ENCODE assay signal across 9 mouse cellular contexts in genomic region chr6:91000819-91001525, GRCm38 (mm10). TPM values are rescaled to one million over a fixed set of nuclear protein-coding genes. Genes with fewer than 3 reads are reported as not detected.
DNase-seq lines count a peak whose midpoint lies in the region; ATAC-seq and TF ChIP-seq lines count a peak whose summit lies in the region.
"Had no signal": no experiment of that assay in that cellular context is flagged by ENCODE, and none has a peak within 500 bp of the region (broad histone marks: within the 10 kb centered on the region; RNA-seq: fewer than 3 reads in every experiment).

No protein-coding gene starts in this region.

- no peaks in the 10 kb centered on the region for H3K36me3 ChIP-seq in ES-Bruce4 (ENCODE audit: control insufficient read depth, insufficient read depth, low read length, poor library complexity, severe bottlenecking)
- H3K36me3 ChIP-seq in forebrain, embryonic 13.5 days (ENCODE audit: poor library complexity, severe bottlenecking): no peaks in the 10 kb centered on the region
- no peaks in the 10 kb centered on the region for H3K36me3 ChIP-seq in midbrain, embryonic 12.5 days

- peaks cover 4% of the 10 kb centered on the region for H3K4me1 ChIP-seq in ES-Bruce4 (ENCODE audit: control insufficient read depth, insufficient read depth, low read length)
- peaks cover 7% of the 10 kb centered on the region for H3K4me1 ChIP-seq in forebrain, embryonic 13.5 days
- H3K4me1 ChIP-seq in midbrain, embryonic 12.5 days: peaks cover 12% of the 10 kb centered on the region

- ATAC-seq in forebrain, embryonic 13.5 days: 0 out of 2 replicates have a peak, but pooled peaks have one; percentile 30
- peak; percentile 54; the same call in 1 of the 2 replicates for ATAC-seq in midbrain, embryonic 12.5 days (ENCODE audit: low FRiP score, low read depth)
- ATAC-seq in erythroblast, adult 5-6 weeks (replicated peaks; ENCODE audit: low FRiP score, poor library complexity, severe bottlenecking): no peak
- ATAC-seq in erythroid progenitor cell, adult 5-6 weeks (replicated peaks; ENCODE audit: low FRiP score, poor library complexity, severe bottlenecking): no peak

- H3K4me2 ChIP-seq in forebrain, embryonic 13.5 days: peak overlapping the region; percentile 25
- H3K4me2 ChIP-seq in midbrain, embryonic 12.5 days (replicated peaks): peak overlapping the region; percentile 43

- DNase-seq in cerebellum, postnatal 14 days: peak; percentile 38 to 39
- no peak for DNase-seq in cerebellum, adult 9-10 months
- peak; percentile 31 to 42 for DNase-seq in layer of hippocampus, adult 2 months (ENCODE audit: low spot score in 2 of 2)

- 0 out of 2 replicates have a peak overlapping the region, but pooled peaks have one; percentile 32 for H3K4me3 ChIP-seq in ES-Bruce4 (ENCODE audit: low read depth, low read length)
- H3K4me3 ChIP-seq in forebrain, embryonic 13.5 days: no peak overlapping the region
- H3K4me3 ChIP-seq in layer of hippocampus, adult 2 months: peak overlapping the region; percentile 3; the same call in 1 of the 2 replicates
- peak overlapping the region; percentile 2 for H3K4me3 ChIP-seq in midbrain, embryonic 12.5 days

- 8% methylated on average over 15 of the region's 15 CpGs for whole genome bisulfite sequencing in forebrain, embryonic 13.5 days
- WGBS in midbrain, embryonic 12.5 days: 6% methylated on average over 15 of the region's 15 CpGs

- no peaks in the 10 kb centered on the region for H3K9me3 ChIP-seq in ES-Bruce4 (replicated peaks; ENCODE audit: control insufficient read depth, insufficient read depth, low read length, poor library complexity, severe bottlenecking)
- H3K9me3 ChIP-seq in forebrain, embryonic 13.5 days (replicated peaks): no peaks in the 10 kb centered on the region
- H3K9me3 ChIP-seq in midbrain, embryonic 12.5 days: no peaks in the 10 kb centered on the region

- no peak overlapping the region for H3K9ac ChIP-seq in ES-Bruce4 (ENCODE audit: low read depth, poor library complexity, severe bottlenecking)
- no peak overlapping the region for H3K9ac ChIP-seq in forebrain, embryonic 13.5 days
- peak overlapping the region; percentile 37; the same call in 1 of the 2 replicates for H3K9ac ChIP-seq in midbrain, embryonic 12.5 days (replicated peaks)

- H3K27ac ChIP-seq in ES-Bruce4 (ENCODE audit: insufficient read depth, low read length): no peak overlapping the region
- H3K27ac ChIP-seq in forebrain, embryonic 13.5 days: no peak overlapping the region
- peak overlapping the region; percentile 83 for H3K27ac ChIP-seq in layer of hippocampus, adult 2 months
- peak overlapping the region; percentile 20; the same call in 1 of the 2 replicates for H3K27ac ChIP-seq in midbrain, embryonic 12.5 days (replicated peaks)

- H3K27me3 ChIP-seq in ES-Bruce4 (ENCODE audit: control insufficient read depth, insufficient read depth, low read length, poor library complexity, severe bottlenecking): no peaks in the 10 kb centered on the region
- H3K27me3 ChIP-seq in forebrain, embryonic 13.5 days: no peaks in the 10 kb centered on the region
- H3K27me3 ChIP-seq in midbrain, embryonic 12.5 days: no peaks in the 10 kb centered on the region; the same call in 1 of the 2 replicates
- H3K27me3 ChIP-seq: CH12.LX had no signal

- TF ChIP-seq POLR2A in ES-Bruce4 (IDR thresholded peaks at IDR 0.05; ENCODE audit: insufficient read depth, low read length): no peak

- no peak for TF ChIP-seq CTCF in ES-Bruce4 (IDR thresholded peaks at IDR 0.05; ENCODE audit: low read depth, low read length)
- no peak for TF ChIP-seq CTCF in layer of hippocampus, adult 2 months (conservative IDR thresholded peaks at IDR 0.05)

- no peak for TF ChIP-seq EP300 in ES-Bruce4 (IDR thresholded peaks at IDR 0.05; ENCODE audit: insufficient read depth, low read depth, low read length)

RNA-seq across cellular contexts. Expression of gene Iqsec1, which starts 12.5 kb away (rescaled TPM):
- polyA plus RNA-seq in ES-Bruce4 (2011; ENCODE audit: insufficient read depth, insufficient read length, low read depth, missing spikeins): 41.7 and 52.6 TPM in 2 replicates
- polyA plus RNA-seq in forebrain, embryonic 13.5 days (2015; fragmentation: Nextera tagmentation; extraction: Ambion mirVana): 10.0 and 12.4 TPM in 2 replicates
- total RNA-seq in layer of hippocampus, adult 2 months (2021): 100 to 1,000 TPM; 250 to 270 TPM
- polyA plus RNA-seq in midbrain, embryonic 12.5 days (2016; fragmentation: Nextera tagmentation; extraction: Ambion mirVana): 16.3 and 16.4 TPM in 2 replicates
- 118 and 132 TPM in 2 replicates for total RNA-seq in erythroblast, adult 5-6 weeks (2015; ENCODE audit: low replicate concordance)
- total RNA-seq in erythroblast, adult 5-6 weeks (2017; ENCODE audit: low replicate concordance): 65.5 and 104 TPM in 2 replicates
- total RNA-seq in erythroid progenitor cell, adult 5-6 weeks (2015; ENCODE audit: low replicate concordance): 88.0 and 89.4 TPM in 2 replicates
- total RNA-seq in erythroid progenitor cell, adult 5-6 weeks (2017; ENCODE audit: low replicate concordance): 23.0 and 41.4 TPM in 2 replicates

Comparison
In these comparisons a context has a peak if more than half of its experiments do, and no peak if none do; other contexts are left out.
1. H3K27ac ChIP-seq: peak in layer of hippocampus, adult 2 months (single experiment) and midbrain, embryonic 12.5 days (single experiment); none in ES-Bruce4 (single experiment) and forebrain, embryonic 13.5 days (single experiment).
2. ATAC-seq: peak in forebrain, embryonic 13.5 days (single experiment) and midbrain, embryonic 12.5 days (single experiment); none in erythroblast, adult 5-6 weeks (single experiment) and erythroid progenitor cell, adult 5-6 weeks (single experiment).